Mouse (Mus musculus) heart, postnatal 0 days (tissue): Measurements from ENCODE around the gene Asic3. TPM values are rescaled to one million over a fixed set of nuclear protein-coding genes. Genes with fewer than 3 reads are reported as not detected.

Experiments used
- ATAC-seq: fragments of 200-750 bp; cut with Nextera tagmentation; 2 replicates; pipeline ENCODE4 v1.8.0; 2017; ENCODE audit warnings: low read depth, moderate number of reproducible peaks, moderate library complexity; ENCODE audit not compliant: insufficient read depth
- DNase-seq: peaks from one replicate; pipeline ENCODE4 v3.0.0-alpha.2; 2016; ENCODE audit warnings: low spot score
- H3K27ac ChIP-seq: fragments of 300-500 bp; sonication (generic); 2 replicates; pipeline ENCODE4 v1.5.1; 2014; ENCODE audit warnings: low read depth, mild to moderate bottlenecking
- H3K27me3 ChIP-seq: fragments of 300-500 bp; sonication (generic); 2 replicates; pipeline ENCODE4 v1.6.1; 2014; ENCODE audit warnings: low read length, mixed read lengths; ENCODE audit not compliant: control insufficient read depth, insufficient read depth
- H3K36me3 ChIP-seq: fragments of 300-500 bp; sonication (generic); replicated peaks from 2 replicates; pipeline ENCODE4 v1.6.1; 2014; ENCODE audit warnings: low read length, mixed read lengths; ENCODE audit not compliant: control insufficient read depth, insufficient read depth
- H3K4me1 ChIP-seq: fragments of 300-500 bp; sonication (generic); 2 replicates; pipeline ENCODE4 v1.6.1; 2014; ENCODE audit warnings: antibody characterized with exemption; ENCODE audit not compliant: control insufficient read depth, insufficient read depth
- H3K4me2 ChIP-seq: fragments of 300-500 bp; sonication (generic); 2 replicates; pipeline ENCODE4 v1.6.1; 2014; ENCODE audit warnings: low read depth, mild to moderate bottlenecking, low read length, moderate library complexity
- H3K4me3 ChIP-seq: fragments of 300-500 bp; sonication (generic); 2 replicates; pipeline ENCODE4 v1.5.1; 2014; ENCODE audit warnings: low read depth, low read length
- H3K9ac ChIP-seq: fragments of 300-500 bp; sonication (generic); replicated peaks from 2 replicates; pipeline ENCODE4 v1.6.1; 2014; ENCODE audit warnings: low read depth, low read length, mixed read lengths
- H3K9me3 ChIP-seq: fragments of 300-500 bp; sonication (generic); replicated peaks from 2 replicates; pipeline ENCODE4 v1.6.1; 2016; ENCODE audit warnings: low read length; ENCODE audit not compliant: control insufficient read depth
- CTCF ChIP-seq: IDR thresholded peaks from 2 replicates; pipeline ENCODE4 v1.5.1; 2016; ENCODE audit warnings: antibody characterized with exemption, control low read depth, low read depth
- EP300 ChIP-seq: IDR thresholded peaks from 2 replicates; pipeline ENCODE4 v1.6.1; 2016; ENCODE audit warnings: antibody characterized with exemption, low read depth
- WGBS: fragments of 180-500 bp; shearing (Covaris S2); extraction: QIAGEN DNeasy Blood & Tissue Kit; methylation state at CpG from one replicate; pipeline ENCODE4 v1.1.7; 2014; 5-methylcytosine and 5-hydroxymethylcytosine counted together
- polyA plus RNA-seq: library from polyadenylated mRNA; unstranded; fragments of >200 nt; fragmentation: Nextera tagmentation; extraction: Ambion mirVana; gene quantifications from 2 replicates; pipeline ENCODE4 v1.2.1, GENCODE M21; 2015
- total RNA-seq: library from RNA; depleted of rRNA; stranded (reverse); fragments of >200 nt; gene quantifications from 2 replicates; pipeline ENCODE4 v1.2.3, GENCODE M21; 2014; ENCODE audit warnings: low replicate concordance; rRNA removed

Asic3 gene
- total and polyA plus RNA-seq, 2 experiments from 2014 or later, result 0.10 TPM; not detected in 1

- 64% methylated on average over 12 of the region's 12 CpGs for WGBS
- H3K4me3 ChIP-seq, result no peak overlapping the region
- no peaks in the 10 kb centered on the region for H3K27me3 ChIP-seq
- H3K9ac ChIP-seq, result no peak overlapping the region
- no peaks in the 10 kb centered on the region for H3K9me3 ChIP-seq
- ATAC-seq (no peak), DNase-seq (no peak)
- no peak overlapping the region for H3K4me2 ChIP-seq
- H3K27ac ChIP-seq, result no peak overlapping the region
- TF ChIP-seq EP300 (no peak), CTCF (no peak)
- H3K4me1 ChIP-seq, result 0 out of 2 replicates have a peak, but pooled peaks cover 2% of the 10 kb centered on the region
- 0 out of 2 replicates have a peak, but pooled peaks cover 2% of the 10 kb centered on the region for H3K36me3 ChIP-seq
These were observed 53.6 kb downstream of the Asic3 start for GRCm38 (mm10) chr5:24466762-24467161.

Other genes with a start within 250 kb of the Asic3 start
- gene Nupl2, start 248.4 kb upstream of the Asic3 start, total RNA-seq, result 7.3 and 13.9 TPM in 2 replicates
- gene Nupl2, start 248.4 kb upstream of the Asic3 start, polyA plus RNA-seq, result 9.7 and 11.5 TPM in 2 replicates
- gene Kcnh2, start 61.8 kb upstream of the Asic3 start, total RNA-seq, result 86.1 and 120 TPM in 2 replicates
- 29.4 and 32.1 TPM in 2 replicates for gene Kcnh2, start 61.8 kb upstream of the Asic3 start, polyA plus RNA-seq
- 50.9 and 52.1 TPM in 2 replicates for gene Nos3, start 48.6 kb upstream of the Asic3 start, total RNA-seq
- 21.1 and 25.6 TPM in 2 replicates for gene Nos3, start 48.6 kb upstream of the Asic3 start, polyA plus RNA-seq
- gene Atg9b, start 21.2 kb upstream of the Asic3 start, total RNA-seq, result 0.15 and 0.66 TPM in 2 replicates
- gene Atg9b, start 21.2 kb upstream of the Asic3 start, polyA plus RNA-seq, result 0.34 and 0.47 TPM in 2 replicates
- gene Abcb8, start 19.7 kb upstream of the Asic3 start, total RNA-seq, result 141 and 159 TPM in 2 replicates
- gene Abcb8, start 19.7 kb upstream of the Asic3 start, polyA plus RNA-seq, result 69.2 and 73.2 TPM in 2 replicates
- gene Cdk5, start 10.1 kb downstream of the Asic3 start, total RNA-seq, result 17.3 and 21.6 TPM in 2 replicates
- gene Cdk5, start 10.1 kb downstream of the Asic3 start, polyA plus RNA-seq, result 30.9 and 32.2 TPM in 2 replicates
- 74.9 and 110 TPM in 2 replicates for gene Slc4a2, start 10.4 kb downstream of the Asic3 start, total RNA-seq
- 20.8 and 21.5 TPM in 2 replicates for gene Slc4a2, start 10.4 kb downstream of the Asic3 start, polyA plus RNA-seq
- 368 and 470 TPM in 2 replicates for gene Fastk, start 31.9 kb downstream of the Asic3 start, total RNA-seq
- 219 and 223 TPM in 2 replicates for gene Fastk, start 31.9 kb downstream of the Asic3 start, polyA plus RNA-seq
- 30.8 and 36.7 TPM in 2 replicates for gene Tmub1, start 34.5 kb downstream of the Asic3 start, total RNA-seq
- 16.5 and 17.3 TPM in 2 replicates for gene Tmub1, start 34.5 kb downstream of the Asic3 start, polyA plus RNA-seq
- 39.3 and 40.6 TPM in 2 replicates for gene Agap3, start 38.8 kb downstream of the Asic3 start, total RNA-seq
- 15.6 and 18.3 TPM in 2 replicates for gene Agap3, start 38.8 kb downstream of the Asic3 start, polyA plus RNA-seq
- gene Gbx1, start 113.8 kb downstream of the Asic3 start, total RNA-seq, result not detected in 2 replicates
- gene Gbx1, start 113.8 kb downstream of the Asic3 start, polyA plus RNA-seq, result not detected in 2 replicates
- gene Asb10, start 127.6 kb downstream of the Asic3 start, total RNA-seq, result 34.4 and 44.0 TPM in 2 replicates
- 20.8 and 24.3 TPM in 2 replicates for gene Asb10, start 127.6 kb downstream of the Asic3 start, polyA plus RNA-seq
- not detected in 2 replicates for gene 4931409K22Rik, start 143.4 kb downstream of the Asic3 start, total RNA-seq
- gene 4931409K22Rik, start 143.4 kb downstream of the Asic3 start, polyA plus RNA-seq, result not detected in 2 replicates
- gene Abcf2, start 164.1 kb downstream of the Asic3 start, total RNA-seq, result 53.7 and 56.0 TPM in 2 replicates
- 46.0 and 49.6 TPM in 2 replicates for gene Abcf2, start 164.1 kb downstream of the Asic3 start, polyA plus RNA-seq
- 34.9 and 64.4 TPM in 2 replicates for gene Chpf2, start 173.3 kb downstream of the Asic3 start, total RNA-seq
- gene Chpf2, start 173.3 kb downstream of the Asic3 start, polyA plus RNA-seq, result 10.5 and 13.2 TPM in 2 replicates
- 79.2 and 98.4 TPM in 2 replicates for gene Smarcd3, start 211.0 kb downstream of the Asic3 start, total RNA-seq
- 33.9 and 36.9 TPM in 2 replicates for gene Smarcd3, start 211.0 kb downstream of the Asic3 start, polyA plus RNA-seq